Mouse (Mus musculus): ENCODE results near the gene Ddi2. TPM values are rescaled to one million over a fixed set of nuclear protein-coding genes. Genes with fewer than 3 reads are reported as not detected.
A peak's percentile ranks its signal among the peaks of the same experiment; 100 is the strongest.

Ddi2 gene
- polyA plus RNA-seq, 1 experiment from 2014 or later, result 16.0 TPM

GRCm38 (mm10) chr4:141735206-141735560 is 12.0 kb upstream of the Ddi2 start:
- 25% methylated on average over 9 of the region's 9 CpGs for WGBS

GRCm38 (mm10) chr4:141734446-141735205 is 11.4 kb upstream of the Ddi2 start:
- H3K36me3 ChIP-seq, result no peaks in the 10 kb centered on the region
- H3K27me3 ChIP-seq, result 0 out of 2 replicates have a peak, but pooled peaks cover 11% of the 10 kb centered on the region
- peaks cover 15% of the 10 kb centered on the region for H3K4me1 ChIP-seq (replicated peaks)
- peak overlapping the region; percentile 70 for H3K4me2 ChIP-seq
- WGBS, result 7% methylated on average over 24 of the region's 24 CpGs
- no peaks in the 10 kb centered on the region for H3K9me3 ChIP-seq
- H3K4me3 ChIP-seq, result peak overlapping the region; percentile 44
- ATAC-seq (ENCODE audit: low FRiP score), result peak; percentile 96
- H3K9ac ChIP-seq, result peak overlapping the region; percentile 58
- peak overlapping the region; percentile 35; the same call in 1 of the 2 replicates for H3K27ac ChIP-seq

More at GRCm38 (mm10) chr4:141735206-141735560, 12.0 kb upstream of the Ddi2 start:
- Histone ChIP-seq H3K27ac (0 out of 2 replicates have a peak overlapping the region, but pooled peaks have one; percentile 35), H3K9ac (peak overlapping the region; percentile 58; the same call in 1 of the 2 replicates), H3K4me1 (replicated peaks) (peaks cover 15% of the 10 kb centered on the region), H3K9me3 (no peaks in the 10 kb centered on the region), H3K4me2 (peak overlapping the region; percentile 70), H3K27me3 (0 out of 2 replicates have a peak, but pooled peaks cover 9% of the 10 kb centered on the region), H3K4me3 (peak overlapping the region; percentile 44), H3K36me3 (no peaks in the 10 kb centered on the region)
- no peak for ATAC-seq (ENCODE audit: low FRiP score)

GRCm38 (mm10) chr4:141731766-141732165 is 8.5 kb upstream of the Ddi2 start:
- no peak overlapping the region for H3K9ac ChIP-seq
- no peaks in the 10 kb centered on the region for H3K9me3 ChIP-seq
- ATAC-seq (ENCODE audit: low FRiP score), result no peak
- H3K4me2 ChIP-seq, result no peak overlapping the region
- no peaks in the 10 kb centered on the region for H3K36me3 ChIP-seq
- H3K27me3 ChIP-seq, result 0 out of 2 replicates have a peak, but pooled peaks cover 12% of the 10 kb centered on the region
- WGBS, result 81% methylated on average over 5 of the region's 5 CpGs
- peaks cover 15% of the 10 kb centered on the region for H3K4me1 ChIP-seq (replicated peaks)
- H3K27ac ChIP-seq, result no peak overlapping the region
- H3K4me3 ChIP-seq, result no peak overlapping the region

- Histone ChIP-seq H3K4me2 (no peak overlapping the region), H3K9ac (no peak overlapping the region), H3K27me3 (0 out of 2 replicates have a peak, but pooled peaks cover 12% of the 10 kb centered on the region), H3K4me1 (replicated peaks) (peaks cover 12% of the 10 kb centered on the region), H3K4me3 (no peak overlapping the region), H3K27ac (no peak overlapping the region), H3K36me3 (no peaks in the 10 kb centered on the region), H3K9me3 (no peaks in the 10 kb centered on the region)
- ATAC-seq (ENCODE audit: low FRiP score), result no peak
- 87% methylated on average over 13 of the region's 13 CpGs for WGBS
Measured at GRCm38 (mm10) chr4:141730401-141730800, 7.2 kb upstream of the Ddi2 start.

GRCm38 (mm10) chr4:141729266-141729665 is 6.0 kb upstream of the Ddi2 start:
- Histone ChIP-seq H3K9ac (no peak overlapping the region), H3K27ac (no peak overlapping the region), H3K27me3 (0 out of 2 replicates have a peak, but pooled peaks cover 12% of the 10 kb centered on the region), H3K36me3 (no peaks in the 10 kb centered on the region), H3K4me2 (no peak overlapping the region), H3K4me3 (no peak overlapping the region), H3K4me1 (replicated peaks) (peaks cover under 1% of the 10 kb centered on the region; the same call in 1 of the 2 replicates), H3K9me3 (no peaks in the 10 kb centered on the region)
- WGBS, result 76% methylated on average over 3 of the region's 3 CpGs
- ATAC-seq (ENCODE audit: low FRiP score), result no peak

- 63% methylated on average over 3 of the region's 3 CpGs for WGBS
- no peak for ATAC-seq (ENCODE audit: low FRiP score)
- 0 out of 2 replicates have a peak, but pooled peaks cover 6% of the 10 kb centered on the region for H3K27me3 ChIP-seq
Measured at GRCm38 (mm10) chr4:141725738-141726137, 2.5 kb upstream of the Ddi2 start.

GRCm38 (mm10) chr4:141725277-141725676 is 2.1 kb upstream of the Ddi2 start:
- ATAC-seq (ENCODE audit: low FRiP score), result no peak
- H3K9ac ChIP-seq, result no peak overlapping the region
- H3K4me1 ChIP-seq (replicated peaks), result peaks cover 29% of the 10 kb centered on the region
- H3K27ac ChIP-seq, result no peak overlapping the region
- 80% methylated on average over 5 of the region's 5 CpGs for WGBS
- peaks cover under 1% of the 10 kb centered on the region; the same call in 1 of the 2 replicates for H3K36me3 ChIP-seq
- no peak overlapping the region for H3K4me3 ChIP-seq
- H3K27me3 ChIP-seq, result 0 out of 2 replicates have a peak, but pooled peaks cover 2% of the 10 kb centered on the region
- H3K9me3 ChIP-seq, result no peaks in the 10 kb centered on the region
- no peak overlapping the region for H3K4me2 ChIP-seq

More at GRCm38 (mm10) chr4:141725738-141726137, 2.5 kb upstream of the Ddi2 start:
- Histone ChIP-seq H3K36me3 (no peaks in the 10 kb centered on the region), H3K4me1 (replicated peaks) (peaks cover 25% of the 10 kb centered on the region), H3K27ac (no peak overlapping the region), H3K4me2 (no peak overlapping the region), H3K9me3 (no peaks in the 10 kb centered on the region), H3K4me3 (no peak overlapping the region), H3K9ac (no peak overlapping the region)

GRCm38 (mm10) chr4:141724594-141724993 is 1.4 kb upstream of the Ddi2 start:
- no peak overlapping the region for H3K9ac ChIP-seq
- peaks cover 31% of the 10 kb centered on the region for H3K4me1 ChIP-seq (replicated peaks)
- no peak overlapping the region for H3K27ac ChIP-seq
- H3K4me2 ChIP-seq, result no peak overlapping the region
- ATAC-seq (ENCODE audit: low FRiP score), result no peak
- WGBS, result 71% methylated on average over 11 of the region's 11 CpGs
- 0 out of 2 replicates have a peak, but pooled peaks cover under 1% of the 10 kb centered on the region for H3K27me3 ChIP-seq
- H3K9me3 ChIP-seq, result no peaks in the 10 kb centered on the region
- H3K36me3 ChIP-seq, result peaks cover 4% of the 10 kb centered on the region; the same call in 1 of the 2 replicates
- H3K4me3 ChIP-seq, result no peak overlapping the region

- WGBS, result 12% methylated on average over 13 of the region's 13 CpGs
- H3K9me3 ChIP-seq, result no peaks in the 10 kb centered on the region
- peak overlapping the region; percentile 96 for H3K9ac ChIP-seq
- ATAC-seq (ENCODE audit: low FRiP score), result peak; percentile 68
- peaks cover 34% of the 10 kb centered on the region for H3K4me1 ChIP-seq (replicated peaks)
- peak overlapping the region; percentile 92 for H3K4me3 ChIP-seq
- no peaks in the 10 kb centered on the region for H3K27me3 ChIP-seq
- H3K27ac ChIP-seq, result peak overlapping the region; percentile 94
- peaks cover 4% of the 10 kb centered on the region; the same call in 1 of the 2 replicates for H3K36me3 ChIP-seq
- H3K4me2 ChIP-seq, result peak overlapping the region; percentile 91
Measured at GRCm38 (mm10) chr4:141723673-141724068, 452 bp upstream of the Ddi2 start.

- ATAC-seq (ENCODE audit: low FRiP score), result no peak
- Histone ChIP-seq H3K9me3 (no peaks in the 10 kb centered on the region), H3K27ac (no peak overlapping the region), H3K4me2 (peak overlapping the region; percentile 91), H3K9ac (peak overlapping the region; percentile 96; the same call in 1 of the 2 replicates), H3K4me1 (replicated peaks) (peaks cover 34% of the 10 kb centered on the region), H3K4me3 (peak overlapping the region; percentile 92), H3K27me3 (no peaks in the 10 kb centered on the region), H3K36me3 (peaks cover 6% of the 10 kb centered on the region; the same call in 1 of the 2 replicates)
- 79% methylated on average over 6 of the region's 6 CpGs for WGBS
Measured at GRCm38 (mm10) chr4:141721961-141722360, 1.3 kb downstream of the Ddi2 start.

- no peak for ATAC-seq (ENCODE audit: low FRiP score)
- WGBS, result 78% methylated on average over 6 of the region's 6 CpGs
- H3K9ac ChIP-seq, result no peak overlapping the region
- no peaks in the 10 kb centered on the region for H3K9me3 ChIP-seq
- H3K4me2 ChIP-seq, result peak overlapping the region; percentile 91
- H3K27ac ChIP-seq, result no peak overlapping the region
- H3K27me3 ChIP-seq, result no peaks in the 10 kb centered on the region
- no peak overlapping the region for H3K4me3 ChIP-seq
- peaks cover 8% of the 10 kb centered on the region; the same call in 1 of the 2 replicates for H3K36me3 ChIP-seq
- peaks cover 34% of the 10 kb centered on the region for H3K4me1 ChIP-seq (replicated peaks)
Measured at GRCm38 (mm10) chr4:141720761-141721523, 2.3 kb downstream of the Ddi2 start.

- no peak overlapping the region for H3K4me2 ChIP-seq
- no peak for ATAC-seq (ENCODE audit: low FRiP score)
- no peak overlapping the region for H3K9ac ChIP-seq
- no peaks in the 10 kb centered on the region for H3K27me3 ChIP-seq
- H3K9me3 ChIP-seq, result no peaks in the 10 kb centered on the region
- no peak overlapping the region for H3K27ac ChIP-seq
- no peak overlapping the region for H3K4me3 ChIP-seq
- H3K4me1 ChIP-seq (replicated peaks), result peaks cover 39% of the 10 kb centered on the region
- H3K36me3 ChIP-seq, result peaks cover 8% of the 10 kb centered on the region; the same call in 1 of the 2 replicates
- WGBS, result 98% methylated on average over 1 of the region's 1 CpGs
Measured at GRCm38 (mm10) chr4:141719304-141719703, 3.9 kb downstream of the Ddi2 start.
